Mouse (Mus musculus): ENCODE results near the gene Fcamr. TPM values are rescaled to one million over a fixed set of nuclear protein-coding genes. Genes with fewer than 3 reads are reported as not detected.
A peak's percentile ranks its signal among the peaks of the same experiment; 100 is the strongest.

Fcamr gene
- polyA plus RNA-seq, 1 experiment from 2014 or later: not detected

DNA sequence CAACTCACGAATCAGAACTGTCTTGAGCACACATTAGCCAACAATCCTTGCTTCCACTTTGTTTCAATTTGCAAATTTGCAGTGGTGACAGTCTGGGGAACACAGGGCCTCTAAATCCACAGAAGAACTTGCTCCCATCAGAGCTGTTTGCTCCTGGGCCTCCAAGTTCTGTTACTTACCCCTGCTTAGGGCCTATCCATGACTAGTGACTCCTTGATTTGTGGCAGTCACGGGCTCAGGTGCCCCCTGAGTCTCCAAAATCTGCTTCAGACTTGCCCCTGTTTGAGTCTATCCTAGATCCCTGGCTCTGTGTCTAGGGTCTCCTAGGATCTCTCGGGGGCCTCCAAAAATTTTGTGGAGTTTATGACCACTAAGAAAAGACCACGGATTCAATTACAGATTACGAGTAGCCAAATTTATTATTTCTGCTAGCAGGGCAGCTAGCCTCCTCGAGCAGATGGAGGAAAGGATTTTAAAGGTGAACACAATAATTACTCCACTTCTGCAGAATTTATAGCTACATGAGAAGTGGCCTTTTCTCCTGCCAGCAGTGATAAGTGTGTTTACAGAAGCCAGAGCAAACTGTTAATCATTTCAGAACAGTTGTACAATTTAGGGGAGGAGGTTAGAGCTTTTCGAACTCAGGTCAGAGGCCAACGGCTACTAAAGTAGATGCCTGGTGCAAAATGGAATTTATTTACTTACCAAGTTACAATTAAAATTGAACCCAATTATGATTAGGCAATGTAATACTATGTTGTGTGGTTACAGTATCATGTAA, 40.1 kb downstream of the Fcamr start:
- Histone ChIP-seq H3K4me1 (no peaks in the 10 kb centered on the region), H3K27ac (replicated peaks) (no peak overlapping the region), H3K9me3 (replicated peaks) (no peaks in the 10 kb centered on the region), H3K27me3 (ENCODE audit: low read depth, poor library complexity, severe bottlenecking) (no peaks in the 10 kb centered on the region), H3K4me3 (no peak overlapping the region), H3K36me3 (no peaks in the 10 kb centered on the region)
- DNase-seq (ENCODE audit: low spot score): no peak
- WGBS: 85% methylated on average over 8 of the region's 8 CpGs

GRCm38 (mm10) chr1:130841621-130842020, 40.9 kb downstream of the Fcamr start:
- Histone ChIP-seq H3K9me3 (replicated peaks) (no peaks in the 10 kb centered on the region), H3K4me1 (no peaks in the 10 kb centered on the region), H3K27ac (replicated peaks) (no peak overlapping the region), H3K4me3 (no peak overlapping the region), H3K36me3 (no peaks in the 10 kb centered on the region), H3K27me3 (ENCODE audit: low read depth, poor library complexity, severe bottlenecking) (no peaks in the 10 kb centered on the region)
- no peak for DNase-seq (ENCODE audit: low spot score)
- 96% methylated on average over 7 of the region's 7 CpGs for WGBS

DNA sequence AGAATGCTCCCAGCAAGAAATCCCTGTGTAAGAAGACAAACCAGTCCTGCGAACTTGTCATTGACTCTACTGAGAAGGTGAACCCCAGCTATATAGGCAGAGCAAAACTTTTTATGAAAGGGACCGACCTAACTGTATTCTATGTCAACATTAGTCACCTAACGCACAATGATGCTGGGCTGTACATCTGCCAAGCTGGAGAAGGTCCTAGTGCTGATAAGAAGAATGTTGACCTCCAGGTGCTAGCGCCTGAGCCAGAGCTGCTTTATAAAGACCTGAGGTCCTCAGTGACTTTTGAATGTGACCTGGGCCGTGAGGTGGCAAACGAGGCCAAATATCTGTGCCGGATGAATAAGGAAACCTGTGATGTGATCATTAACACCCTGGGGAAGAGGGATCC, 43.8 kb downstream of the Fcamr start:
- Histone ChIP-seq H3K4me1 (no peaks in the 10 kb centered on the region), H3K9me3 (replicated peaks) (no peaks in the 10 kb centered on the region)

GRCm38 (mm10) chr1:130849530-130850214, 49.0 kb downstream of the Fcamr start:
- Histone ChIP-seq H3K4me3 (no peak overlapping the region), H3K36me3 (no peaks in the 10 kb centered on the region), H3K9me3 (replicated peaks) (no peaks in the 10 kb centered on the region), H3K4me1 (peaks cover 7% of the 10 kb centered on the region), H3K27me3 (ENCODE audit: low read depth, poor library complexity, severe bottlenecking) (no peaks in the 10 kb centered on the region), H3K27ac (replicated peaks) (no peak overlapping the region)
- 91% methylated on average over 10 of the region's 10 CpGs for WGBS
- no peak for DNase-seq (ENCODE audit: low spot score)

More for the DNA sequence above, 43.8 kb downstream of the Fcamr start:
- no peak overlapping the region for H3K27ac ChIP-seq (replicated peaks)
- WGBS: 88% methylated on average over 7 of the region's 7 CpGs
- no peak for DNase-seq (ENCODE audit: low spot score)
- no peaks in the 10 kb centered on the region for H3K36me3 ChIP-seq
- no peaks in the 10 kb centered on the region for H3K27me3 ChIP-seq (ENCODE audit: low read depth, poor library complexity, severe bottlenecking)
- no peak overlapping the region for H3K4me3 ChIP-seq

GRCm38 (mm10) chr1:130850405-130850804, 49.7 kb downstream of the Fcamr start:
- H3K4me1 ChIP-seq: peaks cover 11% of the 10 kb centered on the region
- H3K9me3 ChIP-seq (replicated peaks): no peaks in the 10 kb centered on the region
- 89% methylated on average over 5 of the region's 5 CpGs for WGBS
- H3K4me3 ChIP-seq: no peak overlapping the region
- H3K27me3 ChIP-seq (ENCODE audit: low read depth, poor library complexity, severe bottlenecking): no peaks in the 10 kb centered on the region
- no peaks in the 10 kb centered on the region for H3K36me3 ChIP-seq
- no peak overlapping the region for H3K27ac ChIP-seq (replicated peaks)
- DNase-seq (ENCODE audit: low spot score): no peak

DNA sequence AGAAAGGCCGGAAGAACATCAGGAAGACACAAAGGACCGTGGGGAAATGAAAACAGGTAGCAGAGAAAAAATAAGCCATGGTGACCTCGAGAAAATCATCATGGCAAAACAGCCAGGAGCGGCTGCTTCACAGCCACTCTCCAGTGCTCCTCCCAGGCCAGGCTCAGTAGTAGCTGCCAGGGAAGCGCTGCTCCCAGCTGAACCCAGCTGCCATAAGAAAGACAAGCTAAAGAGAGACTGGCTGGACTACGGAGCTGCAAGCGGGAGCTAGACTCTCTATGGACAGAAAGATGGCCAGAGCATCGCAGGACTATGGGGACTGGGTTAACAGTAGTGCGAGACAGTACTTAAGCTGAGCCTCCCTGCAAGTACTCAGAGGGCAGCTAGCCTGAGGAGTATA, 54.1 kb downstream of the Fcamr start:
- peak overlapping the region; percentile 64 for H3K27ac ChIP-seq (replicated peaks)
- H3K36me3 ChIP-seq: no peaks in the 10 kb centered on the region
- WGBS: 86% methylated on average over 9 of the region's 9 CpGs
- H3K9me3 ChIP-seq (replicated peaks): no peaks in the 10 kb centered on the region
- no peak overlapping the region for H3K4me3 ChIP-seq
- no peaks in the 10 kb centered on the region for H3K27me3 ChIP-seq (ENCODE audit: low read depth, poor library complexity, severe bottlenecking)
- no peak for DNase-seq (ENCODE audit: low spot score)
- peaks cover 11% of the 10 kb centered on the region for H3K4me1 ChIP-seq

- no peaks in the 10 kb centered on the region for H3K9me3 ChIP-seq (replicated peaks)
- WGBS: 75% methylated on average over 2 of the region's 2 CpGs
- DNase-seq (ENCODE audit: low spot score): no peak
Measured at GRCm38 (mm10) chr1:130855723-130856122, 55.0 kb downstream of the Fcamr start.

GRCm38 (mm10) chr1:130857456-130857855, 56.8 kb downstream of the Fcamr start:
- H3K36me3 ChIP-seq: no peaks in the 10 kb centered on the region
- H3K27ac ChIP-seq (replicated peaks): no peak overlapping the region
- peaks cover 11% of the 10 kb centered on the region for H3K4me1 ChIP-seq
- WGBS: 93% methylated on average over 4 of the region's 4 CpGs
- H3K4me3 ChIP-seq: no peak overlapping the region
- H3K9me3 ChIP-seq (replicated peaks): no peaks in the 10 kb centered on the region
- H3K27me3 ChIP-seq (ENCODE audit: low read depth, poor library complexity, severe bottlenecking): no peaks in the 10 kb centered on the region
- DNase-seq (ENCODE audit: low spot score): no peak

More at GRCm38 (mm10) chr1:130855723-130856122, 55.0 kb downstream of the Fcamr start:
- Histone ChIP-seq H3K4me3 (no peak overlapping the region), H3K4me1 (peaks cover 11% of the 10 kb centered on the region), H3K36me3 (no peaks in the 10 kb centered on the region), H3K27ac (replicated peaks) (no peak overlapping the region), H3K27me3 (ENCODE audit: low read depth, poor library complexity, severe bottlenecking) (no peaks in the 10 kb centered on the region)

GRCm38 (mm10) chr1:130864238-130864637, 63.5 kb downstream of the Fcamr start:
- no peaks in the 10 kb centered on the region for H3K4me1 ChIP-seq
- DNase-seq (ENCODE audit: low spot score): no peak
- WGBS: 89% methylated on average over 4 of the region's 4 CpGs
- no peak overlapping the region for H3K4me3 ChIP-seq
- H3K9me3 ChIP-seq (replicated peaks): no peaks in the 10 kb centered on the region
- no peaks in the 10 kb centered on the region for H3K27me3 ChIP-seq (ENCODE audit: low read depth, poor library complexity, severe bottlenecking)
- H3K27ac ChIP-seq (replicated peaks): no peak overlapping the region
- no peaks in the 10 kb centered on the region for H3K36me3 ChIP-seq

Other genes with a start within 250 kb of the Fcamr start
- not detected in 2 replicates for gene Zp3r, start 171.3 kb upstream of the Fcamr start, polyA plus RNA-seq (2016; fragmentation: Nextera tagmentation; extraction: Ambion mirVana)
- gene C4bp, start 139.3 kb upstream of the Fcamr start, polyA plus RNA-seq (2016; fragmentation: Nextera tagmentation; extraction: Ambion mirVana): 0.14 TPM in 1 of 2 replicates, not detected in the other
- gene Gm29427, start 85.1 kb upstream of the Fcamr start, polyA plus RNA-seq (2016; fragmentation: Nextera tagmentation; extraction: Ambion mirVana): not detected in 2 replicates
- gene Yod1, start 83.6 kb upstream of the Fcamr start, polyA plus RNA-seq (2016; fragmentation: Nextera tagmentation; extraction: Ambion mirVana): 11.5 and 16.6 TPM in 2 replicates
- 5.5 and 8.1 TPM in 2 replicates for gene Pfkfb2, start 71.6 kb upstream of the Fcamr start, polyA plus RNA-seq (2016; fragmentation: Nextera tagmentation; extraction: Ambion mirVana)
- gene AA986860, start 68.9 kb upstream of the Fcamr start, polyA plus RNA-seq (2016; fragmentation: Nextera tagmentation; extraction: Ambion mirVana): 0.42 TPM in 2 replicates
- gene Pigr, start 25.8 kb downstream of the Fcamr start, polyA plus RNA-seq (2016; fragmentation: Nextera tagmentation; extraction: Ambion mirVana): not detected in 2 replicates
- not detected in 2 replicates for gene Fcmr, start 64.8 kb downstream of the Fcamr start, polyA plus RNA-seq (2016; fragmentation: Nextera tagmentation; extraction: Ambion mirVana)
- not detected in 2 replicates for gene Il24, start 86.6 kb downstream of the Fcamr start, polyA plus RNA-seq (2016; fragmentation: Nextera tagmentation; extraction: Ambion mirVana)
- gene Il20, start 110.5 kb downstream of the Fcamr start, polyA plus RNA-seq (2016; fragmentation: Nextera tagmentation; extraction: Ambion mirVana): not detected in 2 replicates
- 0.14 TPM in 1 of 2 replicates, not detected in the other for gene Il19, start 139.2 kb downstream of the Fcamr start, polyA plus RNA-seq (2016; fragmentation: Nextera tagmentation; extraction: Ambion mirVana)
- gene Il10, start 218.9 kb downstream of the Fcamr start, polyA plus RNA-seq (2016; fragmentation: Nextera tagmentation; extraction: Ambion mirVana): not detected in 2 replicates